Mouse (Mus musculus) heart, adult 2 months (tissue): Measurements from ENCODE around the gene Cacna1a.

Experiments used
- CTCF ChIP-seq: fragments of 200-600 bp; IDR thresholded peaks from 2 replicates; pipeline ENCODE4 v1.8.1; 2022; ENCODE audit warnings: antibody characterized with exemption, mild to moderate bottlenecking, moderate library complexity
- POLR2A ChIP-seq: fragments of 200-500 bp; IDR thresholded peaks from 2 replicates; pipeline ENCODE4 v1.6.1; 2011; ENCODE audit warnings: mild to moderate bottlenecking, low read depth, low read length, control low read depth; ENCODE audit not compliant: insufficient read depth

- TF ChIP-seq CTCF (no peak), POLR2A (no peak)
These were observed 112.9 kb downstream of the Cacna1a start for GRCm38 (mm10) chr8:84501181-84501580.
